Mouse (Mus musculus) layer of hippocampus, postnatal 10 days (tissue): ENCODE measurements around the gene Cfb. TPM values are rescaled to one million over a fixed set of nuclear protein-coding genes. Genes with fewer than 3 reads are reported as not detected.
"Not testable (repeated sequence)": the region's sequence is repeated elsewhere in the genome, so short reads cannot be mapped to it uniquely, and the experiment has no call there.

Experiments used
- DNase-seq, 2 experiments: peaks; one replicate each; pipeline ENCODE4 v3.0.0; 2021; ENCODE audit warnings: low spot score in 2 of 2
- long read RNA-seq: library from polyadenylated mRNA; stranded (forward); transcript quantifications from one replicate; pipeline ENCODE4 v2.0.0, GENCODE M21; 2023
- total RNA-seq, 2 experiments: library from RNA; stranded (reverse); gene quantifications; 2 replicates each; pipeline ENCODE4 v1.2.3; 2021

Cfb gene
- not detected for total RNA-seq
- long read RNA-seq = 0 reads

DNA sequence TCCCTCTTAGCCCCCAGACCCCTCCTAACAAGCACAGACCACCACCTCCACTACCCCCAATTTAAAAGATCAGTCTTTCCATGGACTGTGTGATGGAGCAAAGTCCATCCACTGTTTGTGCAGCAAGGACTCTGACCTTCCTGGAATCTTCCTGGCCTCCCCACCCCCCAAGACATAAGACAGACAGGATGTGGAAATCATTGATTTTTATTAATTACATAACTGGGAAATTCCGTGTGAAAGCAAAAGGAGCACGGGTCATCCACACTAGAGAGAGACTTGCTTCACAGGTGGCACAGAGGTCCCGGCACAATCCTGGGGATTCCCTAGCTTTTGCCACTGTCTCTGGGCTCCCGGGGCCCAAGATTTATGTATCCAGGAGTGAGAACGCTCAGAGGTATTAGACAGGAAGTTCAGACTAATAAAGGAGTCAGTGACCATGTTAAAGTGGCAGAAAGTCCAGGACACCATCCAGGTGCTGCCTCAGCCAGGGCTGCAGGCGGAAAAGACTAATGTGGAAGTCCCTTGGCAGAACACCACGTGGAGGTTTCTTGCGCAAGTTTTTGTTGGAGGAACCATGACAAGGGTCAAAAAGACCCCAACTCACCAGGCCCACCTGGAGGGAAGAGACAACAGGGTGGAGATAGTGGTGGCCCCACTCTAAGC lies at the start of gene Cfb:
Gene Cfb (minus strand): TSS at position 103 of the 666 bp plus-strand sequence.
- DNase-seq = no peak

DNA sequence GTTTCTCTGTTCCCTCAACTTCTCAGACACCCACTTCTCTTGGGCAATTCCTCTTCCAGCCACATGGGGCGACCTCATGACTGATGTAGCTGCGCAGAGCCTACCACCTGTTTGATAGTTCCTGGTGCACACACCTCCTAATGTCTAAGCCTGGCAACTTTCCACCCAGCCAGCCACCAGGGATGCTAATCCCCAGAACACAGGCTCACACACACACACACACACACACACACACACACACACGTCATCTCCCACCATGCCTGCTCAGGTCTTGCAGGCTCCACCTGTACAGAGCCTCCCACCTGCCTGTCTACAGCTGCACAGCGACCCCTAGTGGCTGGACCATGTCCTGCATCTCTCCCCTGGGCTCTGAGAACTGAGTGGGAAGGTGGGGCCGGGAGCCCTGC lies 49.6 kb upstream of the Cfb start:
- peak; percentile 76 to 79 for DNase-seq

DNA sequence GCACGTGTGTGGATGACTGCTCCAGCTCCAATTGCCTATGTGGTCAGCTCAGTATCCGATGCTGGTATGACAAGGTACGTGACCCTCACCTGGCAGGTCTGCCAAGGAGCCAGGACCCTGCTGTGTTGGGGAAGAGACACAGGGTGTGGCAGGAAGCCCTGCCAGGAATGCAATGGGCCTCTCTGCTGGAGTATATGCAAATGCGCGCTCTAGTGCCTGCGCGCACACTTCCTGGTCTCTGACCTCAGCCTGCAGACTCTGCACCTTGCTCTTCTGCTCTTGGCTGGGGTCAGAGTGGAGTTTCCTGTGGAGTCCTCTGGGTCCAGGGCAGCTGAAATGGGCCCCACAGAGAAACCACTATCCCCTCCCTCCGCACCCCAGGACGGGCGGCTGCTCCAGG lies 48.7 kb upstream of the Cfb start:
- DNase-seq = no peak

DNA sequence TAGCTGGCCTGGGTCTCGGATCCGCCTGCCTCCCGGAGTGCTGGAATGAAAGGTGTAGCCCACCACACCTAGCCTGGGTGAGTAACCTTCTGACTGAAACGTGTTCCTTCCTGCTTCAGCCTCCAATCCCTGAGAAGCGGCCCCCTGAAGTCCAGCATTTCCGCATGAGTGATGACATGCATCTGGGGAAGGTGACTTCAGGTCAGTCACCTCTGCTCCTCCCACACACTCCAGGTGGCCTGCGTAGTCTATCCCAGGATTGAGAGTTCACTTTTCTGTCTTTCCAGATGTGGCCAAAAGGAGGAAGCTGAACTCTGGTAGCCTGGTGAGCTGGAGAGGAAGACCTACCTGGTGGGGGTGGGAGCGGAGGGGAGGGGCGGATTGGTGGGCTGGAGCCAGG lies 40.6 kb upstream of the Cfb start:
- DNase-seq = no peak

DNA sequence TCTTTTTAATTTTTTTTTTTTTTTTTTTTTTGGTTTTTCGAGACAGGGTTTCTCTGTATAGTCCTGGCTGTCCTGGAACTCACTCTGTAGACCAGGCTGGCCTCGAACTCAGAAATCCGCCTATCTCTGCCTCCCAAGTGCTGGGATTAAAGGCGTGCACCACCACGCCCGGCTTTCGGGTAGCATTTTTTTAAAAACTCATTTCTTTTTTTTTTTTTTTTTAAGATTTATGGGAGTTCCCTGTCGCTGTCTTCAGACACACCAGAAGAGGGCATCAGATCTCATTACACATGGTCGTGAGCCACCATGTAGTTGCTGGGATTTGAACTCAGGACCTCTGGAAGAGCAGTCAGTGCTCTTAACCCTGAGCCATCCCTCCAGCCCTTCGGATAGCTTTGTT lies 39.6 kb upstream of the Cfb start:
- not testable (repeated sequence) for DNase-seq

DNA sequence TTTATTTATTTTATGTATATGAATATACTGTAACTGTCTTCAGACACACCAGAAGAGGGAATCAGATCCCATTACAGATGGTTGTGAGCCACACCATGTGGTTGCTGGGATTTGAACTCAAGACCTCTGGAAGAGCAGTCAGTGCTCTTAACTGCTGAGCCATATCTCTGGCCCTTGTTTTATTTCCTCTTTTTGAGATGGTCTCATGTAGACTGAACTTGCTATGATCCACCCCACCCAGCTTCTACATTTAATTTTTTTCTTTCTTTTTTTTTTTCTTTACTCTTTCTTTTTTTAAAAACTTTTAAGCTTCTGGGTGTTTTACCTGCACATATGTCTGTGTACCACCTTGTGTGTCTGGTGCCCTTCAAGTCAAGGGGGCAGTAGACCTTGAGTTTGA lies 38.5 kb upstream of the Cfb start:
- not testable (repeated sequence) for DNase-seq

DNA sequence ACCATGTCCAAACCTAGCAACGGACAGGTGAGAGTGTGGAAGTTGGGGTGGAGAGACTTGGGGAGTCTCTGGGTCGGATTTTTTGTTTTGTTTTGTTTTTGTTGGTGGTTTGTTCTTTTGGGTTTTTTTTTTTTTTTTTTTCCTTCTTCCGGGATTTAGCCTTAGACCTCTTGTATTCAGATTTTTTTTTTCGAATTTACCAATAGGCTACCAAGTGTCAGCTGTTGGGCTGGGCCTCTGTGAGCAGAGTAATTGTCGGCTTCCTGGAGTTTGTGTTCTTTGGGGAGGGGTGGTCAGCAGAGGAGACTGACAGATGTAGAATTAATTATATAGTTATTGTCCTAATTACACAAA lies 37.5 kb upstream of the Cfb start:
- DNase-seq = no peak

DNA sequence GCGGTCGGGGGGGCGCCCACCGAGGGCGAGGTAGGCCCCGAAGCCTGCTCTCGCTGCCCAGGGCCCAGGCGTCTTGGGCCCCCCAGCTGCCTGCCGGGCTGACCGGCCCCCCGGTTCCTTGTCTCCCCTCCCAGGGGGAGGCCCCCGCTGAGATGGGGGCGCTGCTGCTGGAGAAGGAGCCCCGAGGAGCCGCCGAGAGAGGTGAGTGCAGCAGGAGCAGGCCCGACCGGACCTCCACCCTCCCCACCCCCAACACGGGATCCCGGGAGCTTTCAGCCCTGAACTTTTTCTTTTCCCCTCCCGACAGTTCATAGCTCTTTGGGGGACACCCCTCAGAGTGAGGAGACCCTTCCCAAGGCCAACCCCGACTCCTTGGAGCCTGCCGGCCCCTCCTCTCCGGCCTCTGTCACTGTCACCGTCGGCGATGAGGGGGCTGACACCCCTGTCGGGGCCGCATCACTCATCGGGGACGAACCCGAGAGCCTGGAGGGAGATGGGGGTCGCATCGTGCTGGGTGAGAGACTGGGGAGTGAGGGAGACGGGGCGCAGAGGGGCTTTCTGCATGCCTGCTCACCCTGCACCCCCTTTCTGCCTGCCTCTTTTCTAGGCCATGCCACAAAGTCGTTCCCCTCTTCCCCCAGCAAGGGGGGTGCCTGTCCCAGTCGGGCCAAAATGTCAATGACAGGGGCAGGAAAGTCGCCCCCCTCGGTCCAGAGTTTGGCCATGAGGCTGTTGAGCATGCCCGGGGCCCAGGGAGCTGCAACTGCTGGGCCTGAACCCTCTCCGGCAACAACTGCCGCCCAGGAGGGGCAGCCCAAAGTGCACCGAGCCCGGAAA lies 37.0 kb upstream of the Cfb start:
- peak; percentile 45 to 54 for DNase-seq

DNA sequence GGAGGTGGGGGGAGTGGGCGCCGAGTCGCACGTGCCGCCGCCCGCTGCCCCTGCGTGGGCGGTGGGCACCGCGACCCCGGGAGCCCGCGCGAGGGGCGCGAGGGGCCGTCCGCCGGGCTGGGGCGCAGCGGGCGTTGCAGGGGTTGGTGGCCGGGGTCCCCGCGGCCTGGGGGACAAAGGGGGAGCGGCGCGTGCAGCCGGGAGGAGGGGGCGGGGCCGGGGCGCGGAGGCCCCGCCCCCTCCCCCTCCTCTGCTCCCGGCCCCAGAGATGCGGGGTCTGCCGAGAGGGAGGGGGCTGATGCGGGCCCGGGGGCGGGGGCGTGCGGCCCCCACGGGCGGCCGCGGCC lies 36.4 kb upstream of the Cfb start:
- no peak for DNase-seq

DNA sequence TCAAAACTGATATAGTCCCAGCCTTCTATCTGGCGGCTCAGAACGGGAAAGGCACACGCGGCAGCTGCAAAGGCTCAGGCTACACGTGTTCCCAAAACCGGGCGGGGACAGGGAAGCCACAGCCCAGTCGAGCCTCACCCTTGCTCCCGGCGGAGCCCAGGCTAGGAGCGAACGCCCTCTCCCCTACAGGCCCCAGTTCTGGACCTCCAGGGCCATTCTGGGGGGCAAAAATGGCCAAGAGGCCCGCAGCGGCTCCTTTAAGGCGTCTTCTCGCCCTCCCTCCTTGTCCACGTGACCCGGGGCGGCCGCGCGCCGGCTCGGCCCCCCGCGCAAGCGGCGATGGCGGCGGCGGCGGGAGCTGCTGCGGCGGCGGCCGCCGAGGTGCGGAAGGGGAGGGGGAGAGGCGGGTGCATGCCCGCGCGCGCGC lies 35.9 kb upstream of the Cfb start, which contains the start of the genes C2 and Ehmt2:
Gene C2 (minus strand): TSS at position 106 of the 427 bp plus-strand sequence.
Gene Ehmt2 (plus strand): TSS at position 310 of the 427 bp plus-strand sequence.
- DNase-seq = peak; percentile 81 to 88

DNA sequence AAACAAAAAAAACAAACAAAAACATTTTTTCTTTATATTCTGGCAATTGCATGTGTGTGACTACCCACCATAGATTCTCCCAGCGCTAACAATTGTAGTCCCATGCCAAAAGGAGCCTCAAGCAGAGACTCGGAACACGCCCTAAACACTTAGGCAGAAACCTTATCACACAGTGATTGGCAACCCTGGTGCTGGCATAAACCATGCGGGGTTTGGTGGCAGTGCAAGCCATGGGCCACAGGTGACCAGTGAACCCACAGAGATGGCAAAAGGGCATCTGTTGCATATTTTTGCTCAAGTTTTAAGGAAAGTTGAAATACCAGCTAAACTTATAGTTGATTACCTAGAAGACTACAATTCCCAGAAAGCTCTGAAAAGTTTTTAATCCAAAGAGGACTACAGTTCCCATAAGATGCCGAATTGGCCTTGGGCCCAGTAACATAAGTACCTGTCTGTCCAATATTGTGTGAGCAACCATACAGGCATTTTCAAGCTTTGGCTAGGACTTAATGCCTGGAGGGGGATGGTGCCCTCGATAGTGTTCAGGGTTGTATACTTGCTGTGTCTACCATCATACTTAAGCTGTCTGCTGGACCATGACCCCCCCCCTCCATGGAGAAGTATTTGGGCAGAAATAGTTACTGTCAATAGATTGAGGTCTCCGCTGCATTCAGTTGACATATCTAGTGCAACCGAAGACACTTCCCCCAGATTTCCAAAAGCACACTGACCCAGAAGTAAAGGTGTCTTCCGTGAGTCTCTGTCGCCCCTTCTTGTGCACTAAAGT lies 35.2 kb upstream of the Cfb start:
- peak; percentile 38 to 47 for DNase-seq

DNA sequence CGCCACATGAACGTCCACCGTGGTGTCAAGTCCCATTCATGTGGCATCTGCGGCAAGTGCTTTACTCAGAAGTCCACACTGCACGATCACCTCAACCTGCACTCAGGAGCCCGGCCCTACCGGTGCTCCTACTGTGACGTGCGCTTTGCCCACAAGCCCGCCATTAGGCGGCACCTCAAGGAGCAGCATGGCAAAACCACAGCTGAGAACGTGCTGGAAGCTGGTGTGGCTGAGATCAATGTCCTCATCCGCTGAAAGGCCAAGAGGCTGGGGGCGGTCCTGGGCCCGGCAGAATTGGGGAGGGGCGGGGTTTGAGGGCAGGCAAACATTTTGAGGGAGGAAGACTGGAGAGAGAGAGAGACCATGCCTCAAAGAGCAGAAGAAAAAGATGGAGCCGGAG lies 34.0 kb upstream of the Cfb start:
- DNase-seq = no peak

DNA sequence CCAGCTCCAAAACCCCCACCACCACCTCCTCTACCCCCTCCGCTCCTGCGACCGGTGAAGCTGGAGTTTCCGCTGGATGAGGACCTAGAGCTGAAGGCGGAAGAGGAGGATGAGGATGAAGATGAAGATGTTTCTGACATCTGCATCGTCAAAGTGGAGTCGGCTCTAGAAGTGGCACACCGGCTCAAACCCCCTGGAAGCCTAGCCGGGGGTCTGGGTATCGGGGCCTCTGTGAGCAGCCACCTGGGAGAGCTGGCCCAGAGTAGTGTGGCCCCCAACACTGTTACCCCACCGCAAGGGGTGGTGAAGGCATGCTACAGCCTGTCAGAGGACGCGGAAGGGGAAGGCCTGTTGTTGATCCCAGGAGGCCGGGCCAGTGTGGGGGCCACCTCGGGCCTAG lies 33.4 kb upstream of the Cfb start:
- DNase-seq = no peak

DNA sequence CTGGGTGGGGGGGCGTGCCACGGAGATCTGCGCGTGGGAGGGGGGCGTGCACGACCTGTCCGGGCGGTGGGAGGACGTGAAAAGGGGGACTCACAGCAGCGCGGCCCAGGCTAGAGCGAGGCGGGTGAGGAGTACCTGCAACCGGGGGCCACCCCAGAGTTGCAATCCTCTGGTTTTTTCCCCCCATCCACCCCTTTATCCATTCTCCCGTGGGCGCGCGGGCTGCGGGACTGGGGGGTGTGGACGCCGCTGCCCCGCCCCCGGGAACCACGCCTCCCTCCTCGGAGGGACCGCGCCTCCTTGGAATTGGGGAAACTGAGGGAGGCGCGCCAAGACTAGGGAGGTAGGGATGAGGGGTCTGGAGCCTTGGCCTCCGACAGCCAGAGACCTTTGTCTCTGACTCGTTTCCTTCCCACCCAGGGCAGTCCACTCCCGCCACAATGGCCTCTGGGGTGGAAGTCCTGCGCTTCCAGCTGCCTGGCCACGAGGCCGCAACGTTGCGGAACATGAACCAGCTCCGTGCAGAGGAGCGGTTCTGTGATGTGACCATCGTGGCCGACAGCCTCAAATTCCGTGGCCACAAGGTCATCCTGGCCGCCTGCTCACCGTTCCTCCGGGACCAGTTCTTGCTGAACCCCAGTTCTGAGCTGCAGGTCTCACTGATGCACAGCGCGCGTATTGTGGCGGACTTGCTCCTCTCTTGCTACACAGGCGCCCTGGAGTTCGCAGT lies 32.6 kb upstream of the Cfb start:
- DNase-seq = peak; percentile 61 to 72

DNA sequence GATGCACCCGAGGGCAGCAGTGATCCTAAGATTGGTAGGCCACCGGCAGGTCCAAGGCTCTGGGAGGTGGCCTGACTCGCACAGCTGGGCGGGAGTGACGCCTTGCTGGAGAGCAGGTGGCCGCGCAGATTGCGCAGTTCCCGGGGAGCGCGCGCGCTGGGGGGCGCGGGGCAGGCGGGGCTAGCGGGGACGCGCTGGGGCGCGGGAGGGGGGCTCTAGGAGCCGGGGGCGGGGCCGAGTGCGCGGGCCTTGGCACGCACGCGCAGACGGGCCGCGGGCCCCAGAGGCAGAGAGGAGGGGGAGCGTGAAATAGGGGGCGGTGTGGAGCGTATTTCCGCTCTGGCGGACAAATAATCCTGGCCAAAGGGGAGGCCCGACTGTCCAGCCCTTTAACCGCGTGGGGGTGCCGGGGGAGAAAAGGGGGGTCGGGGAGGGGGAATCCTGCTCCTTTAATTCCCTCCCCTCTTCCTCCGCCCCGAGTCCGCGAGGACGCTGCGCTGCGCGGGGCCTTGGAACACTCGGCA lies 31.8 kb upstream of the Cfb start:
- DNase-seq = peak; percentile 95 to 97

DNA sequence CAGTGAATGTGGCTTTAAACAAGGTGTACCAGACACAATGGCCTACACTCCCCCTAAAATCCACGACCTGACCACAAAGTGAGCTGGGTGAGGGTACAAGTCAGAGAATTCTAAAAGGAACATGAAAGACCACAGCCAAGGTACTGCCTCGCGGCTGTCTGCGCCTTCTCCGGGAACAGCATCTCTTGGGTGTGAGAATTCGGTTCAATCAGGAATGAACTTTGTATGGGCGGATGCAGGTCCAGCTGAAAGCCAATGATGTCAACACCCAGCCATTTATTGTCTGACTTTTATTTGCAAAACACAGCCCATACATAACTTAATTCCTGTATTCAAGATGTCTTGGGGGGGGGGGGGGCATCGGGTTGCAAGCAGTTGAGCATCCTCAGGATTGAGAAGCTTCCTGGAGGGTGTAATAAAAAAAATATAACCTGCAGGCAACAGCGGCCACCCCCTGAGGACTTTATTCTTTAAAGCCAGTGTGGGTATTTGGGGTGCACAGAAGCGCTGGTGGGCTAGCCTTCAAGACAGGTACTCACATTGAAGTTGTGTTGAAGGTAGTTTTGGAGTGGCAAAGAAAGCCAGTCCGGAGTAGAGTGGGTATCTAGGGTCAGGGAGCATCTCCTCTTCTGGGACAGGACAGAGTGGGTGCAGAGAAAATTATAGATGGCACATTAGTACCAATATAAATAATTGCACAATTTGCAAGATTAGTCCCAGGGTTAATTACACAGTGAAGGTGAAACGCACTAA lies 30.9 kb upstream of the Cfb start:
- DNase-seq = no peak

DNA sequence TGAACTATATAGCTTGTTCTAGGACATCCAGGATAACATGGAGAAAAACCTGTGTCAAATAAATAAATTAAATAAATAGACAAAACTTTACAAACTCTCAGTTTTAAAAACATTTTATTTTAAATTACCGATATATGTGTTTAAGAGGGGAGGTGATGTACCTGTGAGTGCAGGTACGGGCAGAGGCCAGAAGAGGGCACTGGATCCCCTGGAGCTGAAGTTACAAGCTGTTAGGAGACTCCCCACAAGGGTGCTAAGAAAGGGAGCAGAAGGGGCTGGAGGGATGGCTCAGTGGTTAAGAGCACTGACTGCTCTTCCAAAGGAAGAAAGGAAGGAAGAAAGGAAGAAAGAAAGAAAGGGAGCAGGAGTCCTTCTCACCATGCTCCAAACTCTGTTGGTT lies 29.1 kb upstream of the Cfb start:
- DNase-seq = no peak

DNA sequence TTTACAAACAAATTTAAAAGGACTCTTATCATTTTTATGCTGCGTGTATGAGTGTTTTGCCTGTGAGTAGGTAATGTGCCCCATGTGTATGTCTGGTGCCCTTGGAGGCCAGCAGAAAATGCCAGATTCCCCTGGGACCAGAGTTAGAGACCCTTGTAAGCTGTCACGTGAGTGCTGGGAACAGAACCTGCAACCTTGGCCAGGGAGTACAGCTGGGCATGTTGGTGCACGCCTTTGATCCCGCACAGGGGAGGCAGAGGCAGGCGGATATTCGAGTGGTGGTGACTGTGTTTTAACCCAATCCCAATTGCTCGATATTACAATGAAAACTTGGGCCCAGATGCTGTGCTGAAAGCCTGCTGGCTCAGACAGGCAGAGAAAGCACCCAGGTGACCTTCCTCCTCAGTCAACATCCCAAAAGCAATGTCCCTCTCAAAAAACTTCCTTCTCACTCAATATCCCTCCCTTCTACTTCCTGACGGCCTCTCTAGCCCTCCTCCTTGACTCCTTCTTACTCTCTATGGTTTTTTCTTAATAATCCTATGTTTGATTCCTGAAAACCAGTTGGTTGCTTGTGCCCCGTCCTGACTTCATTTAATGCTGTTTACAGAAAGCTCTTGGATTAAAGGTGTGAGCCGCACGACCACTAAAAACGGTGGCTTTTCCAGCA lies 27.9 kb upstream of the Cfb start:
- DNase-seq = no peak

DNA sequence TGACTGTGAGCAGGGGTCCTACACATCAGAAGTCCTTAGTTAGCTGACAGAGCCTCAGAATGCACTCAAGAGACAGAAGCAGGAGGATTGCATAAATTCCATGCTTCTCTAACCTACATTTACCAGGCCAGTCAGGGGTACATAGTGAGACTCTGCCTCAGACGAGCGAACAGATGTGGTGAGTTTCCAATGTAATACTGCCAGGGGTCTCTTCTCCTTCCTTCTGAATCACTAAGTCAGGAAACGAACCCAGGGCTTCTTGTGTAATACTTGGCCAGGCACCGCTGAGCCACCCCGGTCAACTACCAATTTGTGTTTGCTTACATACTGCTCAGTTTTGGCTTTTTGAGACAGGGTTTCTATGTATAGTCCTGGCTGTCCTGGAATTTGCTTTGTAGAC lies 25.6 kb upstream of the Cfb start:
- no peak for DNase-seq

DNA sequence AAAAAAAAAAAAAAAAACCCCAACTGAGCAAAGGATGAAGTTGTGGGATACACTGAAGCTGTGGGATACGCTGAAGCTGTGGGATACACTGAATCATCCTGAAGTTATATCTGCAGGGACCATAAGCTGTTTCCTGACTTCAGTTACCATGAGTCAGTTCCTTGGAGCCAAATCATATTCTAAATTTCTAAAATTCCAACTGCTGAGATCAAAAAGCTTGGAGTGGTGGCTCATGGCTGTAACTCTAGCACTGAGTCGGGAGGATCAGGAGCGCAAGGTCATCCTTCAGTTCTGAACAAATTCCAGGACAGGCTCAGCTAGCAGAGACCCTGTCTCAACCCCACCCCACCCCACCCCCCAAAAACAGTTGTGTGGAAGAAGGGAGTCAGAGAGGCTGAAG lies 23.3 kb upstream of the Cfb start:
- no peak for DNase-seq
